Mouse (Mus musculus) embryo, embryonic 11.5 days (tissue): ENCODE measurements around the gene Slc38a9.

Experiments
- DNase-seq: peaks from one replicate; pipeline ENCODE4 v3.0.0-alpha.2; 2012; ENCODE audit warnings: low read depth, low spot score

Gene Slc38a9

DNA sequence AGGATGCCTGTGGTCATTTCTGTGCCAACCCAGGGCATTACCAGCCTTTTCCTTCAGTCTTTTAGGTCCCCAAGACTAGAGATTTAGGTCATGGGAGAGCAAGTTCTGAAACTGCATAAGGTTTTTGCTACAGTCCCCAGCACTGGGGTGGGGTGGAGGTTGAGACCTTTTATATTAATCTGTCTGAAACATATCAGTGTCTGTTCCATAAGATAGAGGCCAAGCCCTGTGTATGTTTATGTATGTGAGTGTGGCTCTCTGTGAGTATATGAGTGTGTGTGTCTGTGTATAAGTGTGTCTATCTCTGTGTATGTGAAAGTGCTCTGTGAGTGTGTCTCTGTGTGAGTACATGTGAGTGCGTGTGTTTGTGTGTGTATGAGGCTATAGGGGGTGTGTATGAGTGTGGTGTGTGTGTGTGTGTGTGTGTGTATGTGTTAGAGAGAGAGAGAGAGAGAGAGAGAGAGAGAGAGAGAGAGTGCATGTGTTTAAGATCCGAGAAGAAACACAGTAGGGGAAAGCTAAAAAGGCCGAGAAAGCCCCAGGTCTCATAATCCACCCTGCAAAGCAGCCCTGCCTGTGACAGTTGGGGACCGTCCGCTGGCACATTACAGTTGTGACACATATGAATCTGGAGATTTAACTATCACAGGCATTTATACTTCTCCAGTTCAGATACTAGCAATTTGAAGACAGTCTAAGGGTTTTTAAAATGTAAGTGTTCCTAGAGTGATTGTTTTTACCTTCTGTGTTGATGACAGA is 85.6 kb downstream of the Slc38a9 start:
- no peak for DNase-seq

DNA sequence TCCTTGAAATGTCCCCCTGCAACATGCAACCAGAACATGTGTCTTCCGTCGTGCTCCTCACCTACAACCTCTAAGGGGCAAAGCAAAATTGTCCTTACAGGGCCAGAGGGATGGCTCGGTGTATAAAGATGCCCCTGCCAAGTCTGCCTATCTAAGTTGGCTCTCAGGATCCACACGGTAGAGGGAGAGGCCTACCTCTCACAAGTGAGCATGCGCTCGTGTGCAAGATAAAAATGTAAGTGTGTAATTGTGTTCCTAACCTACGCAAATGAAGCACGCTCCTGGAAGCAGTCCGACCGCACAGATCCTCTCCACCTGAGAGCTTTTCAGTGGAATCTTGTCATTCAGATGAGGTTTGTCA is 86.1 kb downstream of the Slc38a9 start:
- DNase-seq = no peak

DNA sequence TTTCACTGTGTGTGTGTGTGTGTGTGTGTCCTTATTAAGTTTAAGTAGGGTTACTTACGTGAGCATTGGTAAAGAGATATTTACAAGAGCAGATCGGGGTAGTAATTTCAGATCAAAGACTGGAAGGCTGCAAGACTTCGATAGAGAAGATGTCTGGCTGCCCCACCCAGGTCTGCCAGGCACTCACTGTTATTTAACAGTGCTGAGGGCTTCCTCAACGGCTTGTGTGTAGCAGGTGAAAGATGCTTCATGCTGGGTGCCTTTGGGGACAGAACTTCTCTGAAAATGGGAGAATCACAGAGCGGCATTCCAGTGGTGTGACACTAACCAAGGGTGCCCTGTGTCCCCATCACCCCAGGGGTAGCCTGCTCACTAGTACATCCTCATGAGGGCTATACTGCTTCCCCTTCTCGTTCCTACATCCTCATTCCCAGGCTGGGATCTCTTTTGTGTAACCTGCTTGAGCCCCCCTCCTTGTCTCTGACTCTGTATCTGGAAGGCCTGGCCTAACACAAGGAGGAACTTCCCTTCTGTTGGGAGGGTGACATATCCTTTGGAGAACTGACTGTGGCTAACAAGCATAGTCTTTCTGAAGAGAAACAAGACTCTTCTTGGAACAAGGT is 87.4 kb downstream of the Slc38a9 start:
- no peak for DNase-seq

DNA sequence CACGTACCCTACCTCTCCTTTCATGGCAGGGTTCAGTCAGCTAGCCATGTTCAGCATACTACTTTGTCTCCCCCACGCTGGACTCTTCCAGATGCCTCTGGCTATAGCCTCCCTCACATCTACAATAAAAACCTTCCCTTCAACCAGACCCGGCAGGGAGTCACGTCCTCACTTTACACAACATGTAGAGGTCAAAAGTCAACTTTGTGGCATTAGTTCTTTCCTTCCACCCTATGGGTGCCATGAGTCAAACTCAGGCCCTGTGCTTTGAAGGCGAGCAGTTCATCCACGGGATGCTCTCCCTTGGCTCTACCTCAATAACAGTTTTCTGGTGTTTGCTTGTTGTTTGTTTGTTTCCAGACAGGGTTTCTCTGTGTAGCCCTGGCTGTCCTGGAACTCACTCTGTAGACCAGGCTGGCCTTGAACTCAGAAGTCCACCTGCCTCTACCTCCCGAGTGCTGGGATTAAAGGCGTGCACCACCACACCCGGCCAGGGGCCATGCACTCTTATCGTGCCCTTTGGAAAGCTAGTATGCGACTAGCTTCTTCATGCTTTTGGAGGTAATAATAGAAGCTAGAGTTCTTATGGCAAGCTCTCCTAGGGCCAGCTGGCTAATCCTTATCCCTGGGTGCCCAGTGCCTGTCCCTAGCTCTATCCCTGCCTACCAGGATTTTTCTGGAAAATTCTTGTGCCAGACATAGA is 88.4 kb downstream of the Slc38a9 start:
- DNase-seq = no peak

DNA sequence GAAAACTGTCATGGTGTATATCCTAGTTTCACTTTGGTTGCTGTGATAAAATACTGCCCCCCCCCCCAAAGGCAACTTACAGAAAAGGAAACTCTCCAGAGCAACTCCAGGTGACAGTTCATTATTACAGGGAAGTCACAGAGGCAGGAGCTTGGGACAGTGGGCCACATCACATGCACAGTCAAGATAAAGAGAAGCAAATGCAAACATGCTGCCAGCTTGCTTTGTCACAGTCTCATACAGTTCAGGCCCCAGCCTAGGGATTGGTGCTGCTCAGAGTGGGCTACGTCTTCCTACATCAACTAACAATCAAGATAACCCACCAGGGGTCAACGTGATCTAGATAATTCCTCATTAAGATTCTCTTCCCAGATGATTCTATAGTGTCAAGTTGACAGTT is 89.3 kb downstream of the Slc38a9 start:
- no peak for DNase-seq

DNA sequence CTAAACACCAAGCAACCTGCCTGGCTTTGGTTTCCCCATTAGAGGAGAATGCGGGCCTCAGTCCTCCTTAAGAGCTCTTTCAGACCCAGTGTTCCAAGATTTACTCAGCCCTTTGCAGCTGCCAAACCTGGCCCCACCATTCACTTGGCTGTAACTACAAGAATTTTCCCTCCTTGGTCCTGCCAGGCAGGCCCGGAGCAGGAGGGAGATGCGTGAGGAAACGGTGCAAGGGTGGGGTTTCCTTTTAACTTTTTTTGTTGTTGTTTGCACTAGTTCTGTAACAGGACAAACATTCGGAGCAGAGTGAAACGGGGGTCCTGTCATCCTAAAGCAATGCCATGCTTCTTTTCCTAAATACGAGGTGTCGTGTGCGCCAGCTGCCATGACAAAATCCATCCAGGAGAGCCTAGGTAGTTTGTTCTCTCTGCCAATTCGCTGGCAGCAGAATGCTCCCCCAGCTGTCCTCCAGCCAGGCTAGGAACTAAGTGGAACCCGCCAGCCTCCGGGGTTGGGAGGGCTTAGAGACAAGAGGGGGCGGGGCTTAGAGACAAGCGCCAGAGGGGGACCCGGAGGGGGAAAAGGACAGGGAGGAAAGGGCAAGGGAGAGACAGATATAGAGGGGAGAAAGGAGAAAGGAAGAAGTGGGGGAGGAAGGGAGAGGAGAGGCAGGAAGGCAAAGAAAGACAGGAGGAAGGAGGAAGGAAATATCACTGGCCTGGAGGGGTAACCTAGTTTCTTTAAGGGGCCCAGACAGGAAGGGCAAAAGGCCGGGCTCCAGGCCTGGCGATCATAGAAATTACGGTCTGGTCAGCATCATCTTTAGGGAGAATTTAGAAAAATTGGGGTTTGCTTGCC is 91.1 kb downstream of the Slc38a9 start:
- DNase-seq = no peak

DNA sequence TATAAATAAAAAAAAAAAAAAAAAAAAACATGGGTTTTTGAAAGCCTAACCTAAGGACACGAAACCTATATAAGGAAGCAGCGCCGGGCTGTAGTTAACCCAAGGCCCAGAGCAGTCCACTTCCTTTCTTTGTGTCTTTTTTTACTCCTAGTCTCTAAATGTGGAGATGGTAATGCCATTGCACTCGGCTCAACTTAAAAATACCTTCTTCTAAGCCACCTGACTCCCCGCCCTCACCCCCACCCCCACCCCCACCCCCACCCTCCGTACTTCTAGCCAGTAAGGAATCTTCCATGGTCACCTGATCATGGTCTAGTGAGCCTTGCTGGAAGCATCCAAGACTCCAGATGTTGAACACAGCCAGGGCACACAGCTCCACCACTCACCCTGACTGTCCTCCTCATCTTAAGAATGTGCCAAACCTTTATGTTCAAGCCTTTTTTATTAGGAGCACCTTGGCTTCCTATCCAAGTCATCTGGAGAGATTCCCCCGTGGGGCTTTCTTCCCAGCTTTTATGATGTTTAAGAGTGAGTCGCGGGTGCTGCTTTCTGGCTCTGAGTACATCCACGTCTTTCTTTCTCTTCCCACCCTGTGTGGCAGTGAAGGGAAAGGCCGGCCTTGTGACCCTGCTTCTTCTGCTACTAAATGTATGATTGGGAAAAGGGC is 91.9 kb downstream of the Slc38a9 start:
- DNase-seq = no peak

DNA sequence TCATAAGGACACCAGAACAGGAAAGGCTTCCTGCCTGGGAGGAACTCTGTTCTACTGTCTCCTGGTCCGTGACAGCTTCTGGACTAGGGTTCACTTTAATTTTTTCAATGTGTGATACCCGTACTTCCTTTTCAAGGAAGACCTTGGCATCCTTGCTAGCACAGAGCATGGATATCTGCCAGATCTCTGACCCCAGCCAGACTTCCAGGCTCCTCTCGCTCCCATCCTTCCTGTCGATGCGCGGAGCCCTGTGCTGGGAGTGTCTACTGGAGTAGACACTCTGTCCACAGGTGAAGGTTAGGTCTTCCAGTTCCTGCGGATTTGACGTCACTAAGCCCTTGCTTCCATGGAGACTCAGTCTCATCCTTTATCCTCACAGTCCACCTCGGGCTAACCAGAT is 93.0 kb downstream of the Slc38a9 start:
- DNase-seq = no peak

DNA sequence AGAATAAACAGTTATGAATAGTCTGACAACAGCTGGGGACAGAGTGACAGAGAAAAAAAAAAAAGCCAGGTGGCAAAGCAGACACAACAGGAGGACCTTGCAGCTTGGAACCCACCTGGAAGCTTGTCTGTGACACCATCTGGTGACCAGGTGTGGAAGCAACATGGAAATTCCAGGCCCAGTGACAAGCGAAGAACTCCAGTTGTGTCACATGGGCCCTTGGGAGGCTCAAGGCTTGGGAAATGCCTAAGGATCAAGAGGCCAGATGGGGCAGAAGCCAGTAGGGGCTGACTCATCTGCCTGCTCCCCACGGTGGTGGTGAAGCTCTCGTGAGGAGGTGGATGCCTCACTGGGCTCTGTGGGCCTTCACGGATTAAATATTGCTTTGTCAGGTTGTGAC is 94.3 kb downstream of the Slc38a9 start:
- no peak for DNase-seq

DNA sequence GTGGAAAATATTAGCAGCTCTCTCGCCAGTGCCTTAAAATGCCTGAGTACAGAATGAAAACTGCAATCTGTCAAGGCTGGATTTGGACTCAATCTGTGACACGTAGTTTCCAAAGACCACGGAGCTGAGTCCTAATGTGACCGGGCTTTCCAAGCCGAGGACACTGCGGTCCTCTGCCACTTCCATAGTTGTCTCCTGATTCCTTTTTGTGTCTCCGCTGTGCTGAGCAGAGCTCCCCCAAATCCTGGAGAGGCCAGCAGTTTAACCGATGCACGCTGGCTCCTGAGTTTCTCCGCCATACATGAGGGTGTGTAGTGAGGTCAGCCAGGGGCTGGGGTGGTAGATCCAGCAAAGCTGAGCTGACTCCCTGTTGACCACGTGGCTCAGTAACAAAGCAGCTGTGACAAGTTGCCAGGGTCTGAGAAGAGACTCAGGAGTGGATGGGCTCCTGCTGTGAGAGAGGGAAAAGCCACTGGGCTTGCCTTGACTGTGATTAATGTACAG is 95.0 kb downstream of the Slc38a9 start:
- no peak for DNase-seq

DNA sequence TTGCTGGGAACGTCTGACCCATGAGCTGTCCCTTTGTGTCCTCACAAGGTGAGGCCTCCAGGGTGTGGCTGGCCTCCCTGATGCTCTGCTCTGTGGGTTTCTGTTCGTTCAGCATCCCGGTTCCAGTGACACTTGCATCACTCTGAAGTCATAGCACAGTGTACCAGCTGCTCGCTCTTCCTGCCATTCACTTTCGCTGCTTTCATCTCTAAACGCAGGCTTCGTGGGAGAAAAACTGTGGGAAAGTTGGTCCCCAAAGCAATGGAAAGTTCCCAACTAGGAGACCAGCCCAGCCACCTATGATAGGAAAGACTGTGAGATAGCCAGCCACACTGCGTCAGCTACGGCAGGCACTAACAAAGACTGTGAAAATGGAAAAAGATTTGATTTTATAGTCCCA is 96.8 kb downstream of the Slc38a9 start:
- no peak for DNase-seq

DNA sequence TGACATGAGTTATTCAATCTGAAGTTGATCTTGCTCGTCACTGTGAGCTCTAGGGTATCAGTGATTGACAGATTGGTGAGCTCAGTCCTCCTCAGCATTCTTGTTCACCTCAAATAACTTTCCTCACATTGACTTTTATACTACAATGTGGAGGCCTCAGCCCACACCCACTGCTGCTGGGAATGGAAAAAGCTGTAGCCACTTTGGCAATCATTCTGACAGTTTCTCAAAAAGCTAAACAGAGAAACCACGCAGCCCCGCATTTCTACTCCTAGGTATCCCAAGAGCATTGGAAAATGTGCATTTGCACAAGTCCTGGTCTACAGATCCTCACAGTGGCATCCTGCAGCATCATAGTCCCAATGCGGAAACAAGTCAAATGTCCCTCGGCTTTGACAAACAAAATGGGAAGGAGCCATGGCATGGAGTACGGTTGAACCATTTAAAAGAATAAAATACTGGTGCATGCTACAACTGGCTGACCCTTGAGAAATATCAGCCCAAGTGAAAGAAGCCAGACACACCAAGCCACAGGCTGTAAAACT is 98.1 kb downstream of the Slc38a9 start:
- DNase-seq = no peak

DNA sequence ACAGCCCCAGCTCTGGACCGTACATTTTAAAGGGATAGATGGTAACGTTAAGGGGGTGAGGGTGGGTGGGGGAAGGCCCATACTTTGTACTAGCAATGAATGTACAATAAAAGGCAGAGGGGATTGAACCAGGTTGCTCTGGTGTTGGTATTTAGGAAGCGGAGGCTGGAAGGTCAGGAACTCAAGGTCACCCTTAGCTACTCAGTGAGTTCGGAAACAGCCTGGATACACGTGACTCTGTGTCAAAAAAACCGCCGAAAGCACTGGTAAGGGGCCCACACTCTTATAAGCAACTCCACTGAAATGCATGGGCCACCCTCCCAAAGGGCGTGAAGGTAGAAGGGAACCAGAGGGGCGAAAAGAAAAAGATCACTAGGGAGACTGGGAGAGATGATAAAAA is 98.8 kb downstream of the Slc38a9 start:
- DNase-seq = no peak

DNA sequence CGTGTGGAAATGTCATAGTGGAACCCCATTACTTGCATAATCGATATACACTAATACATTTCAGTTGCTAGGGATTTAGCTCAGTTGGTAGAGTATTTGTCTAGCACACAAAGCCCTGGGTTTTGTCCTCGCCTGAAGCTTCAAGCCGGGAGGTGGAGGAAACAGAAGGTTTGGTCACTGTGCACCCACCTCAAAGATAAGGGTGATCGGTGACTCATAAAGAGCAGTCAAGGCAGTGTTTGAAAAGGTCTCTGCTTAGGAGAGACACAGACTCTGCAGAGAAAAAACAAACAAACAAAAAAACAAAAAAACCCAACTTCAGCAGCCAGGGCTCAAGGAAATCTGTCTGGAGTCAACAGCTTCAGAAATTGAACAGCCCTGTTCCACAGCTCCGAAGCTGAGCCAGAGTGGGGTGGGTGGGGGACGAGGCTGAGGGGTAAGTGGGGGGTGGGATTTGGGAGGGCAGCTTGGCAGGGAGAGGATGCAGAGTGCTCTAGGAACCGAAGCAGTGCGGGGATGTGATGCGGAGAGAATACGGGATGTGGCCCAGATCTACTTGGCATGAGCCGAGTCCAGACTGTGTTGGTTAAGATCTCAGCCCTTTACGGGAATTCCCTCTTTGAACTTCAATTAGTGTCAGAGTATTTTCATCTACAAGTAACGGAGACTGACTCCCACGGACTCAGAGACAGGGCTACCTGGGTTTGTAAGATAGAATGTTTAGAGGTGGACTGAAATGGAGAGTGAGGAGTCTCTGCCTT is 99.4 kb downstream of the Slc38a9 start:
- DNase-seq = no peak

DNA sequence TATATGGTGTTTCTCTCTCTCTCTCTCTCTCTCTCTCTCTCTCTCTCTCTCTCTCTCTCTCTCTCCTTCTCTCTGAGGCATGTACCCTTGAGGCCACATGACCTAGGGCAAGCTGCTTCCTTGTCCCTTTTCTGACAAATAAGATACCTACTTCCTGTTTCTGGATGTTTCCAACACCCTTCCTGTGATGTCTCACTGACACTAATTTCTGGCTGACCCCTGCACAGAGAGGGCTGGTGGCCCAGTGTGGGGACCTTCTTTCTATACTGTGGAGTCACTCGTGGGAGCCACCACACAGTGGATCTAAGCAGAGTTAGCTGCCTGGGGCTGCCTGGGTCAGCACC is 100.0 kb downstream of the Slc38a9 start:
- DNase-seq = no peak

DNA sequence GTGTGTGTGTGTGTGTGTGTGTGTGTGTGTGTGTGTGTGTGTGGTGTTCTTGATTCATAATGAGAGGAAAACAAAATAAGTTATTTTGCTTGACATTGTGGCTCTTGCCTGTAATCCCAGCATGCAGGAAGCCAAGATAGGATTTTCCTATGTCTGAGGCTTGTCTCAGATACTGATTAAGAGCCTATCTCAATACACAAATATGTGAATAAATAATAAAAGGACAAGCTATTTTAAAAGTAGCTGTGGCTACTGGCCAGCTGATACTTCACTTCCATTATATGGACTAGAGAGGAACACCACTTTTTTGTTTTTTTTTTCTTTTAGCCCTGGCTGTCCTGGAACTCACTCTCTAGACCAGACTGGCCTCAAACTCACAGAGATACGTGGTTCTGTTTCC is 101.2 kb downstream of the Slc38a9 start:
- no peak for DNase-seq

DNA sequence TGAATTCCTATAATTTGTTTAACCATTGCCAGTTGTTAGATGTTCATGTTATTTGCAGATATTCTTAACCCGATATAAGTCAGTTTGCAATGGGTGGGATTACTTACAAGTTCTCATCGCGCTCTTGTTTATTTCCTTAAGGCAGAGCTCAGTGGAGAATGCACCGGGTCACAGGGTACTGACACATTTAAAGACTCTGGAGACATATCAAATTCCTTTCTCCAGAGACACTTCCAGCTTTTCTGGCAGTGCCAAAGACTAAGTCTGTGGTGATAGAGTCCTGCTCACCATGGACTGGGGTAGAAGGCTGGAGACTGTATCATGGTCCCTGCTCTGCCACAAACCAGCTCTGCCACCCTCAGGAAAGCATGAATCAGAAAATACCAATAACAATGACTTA is 102.0 kb downstream of the Slc38a9 start:
- DNase-seq = no peak

DNA sequence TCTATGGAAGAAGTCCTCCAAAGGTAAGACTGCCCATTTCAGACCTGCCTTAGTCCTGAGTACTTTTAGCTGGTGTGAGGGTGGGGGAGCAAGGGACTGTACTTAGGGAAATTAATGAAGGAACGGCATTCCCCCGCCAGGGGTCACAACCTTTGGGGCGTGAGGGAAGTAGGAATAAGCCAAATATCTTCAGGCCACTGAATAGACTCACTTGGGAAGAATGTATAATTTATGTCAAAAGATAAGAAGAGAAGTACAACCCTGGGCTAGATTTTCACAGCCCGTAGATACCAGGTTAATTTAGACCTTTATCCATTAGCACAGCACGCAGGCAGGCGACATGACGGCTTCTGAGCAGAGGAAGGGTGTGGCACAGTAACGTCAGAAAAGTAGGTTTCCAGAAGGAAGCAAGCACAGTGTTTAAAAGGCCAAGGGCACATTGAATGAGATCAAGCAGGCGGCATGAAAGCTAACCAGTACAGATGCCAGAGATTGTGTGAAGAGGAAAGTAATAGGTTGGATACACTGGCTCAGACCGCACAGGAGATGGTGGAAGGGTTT is 103.1 kb downstream of the Slc38a9 start:
- no peak for DNase-seq

DNA sequence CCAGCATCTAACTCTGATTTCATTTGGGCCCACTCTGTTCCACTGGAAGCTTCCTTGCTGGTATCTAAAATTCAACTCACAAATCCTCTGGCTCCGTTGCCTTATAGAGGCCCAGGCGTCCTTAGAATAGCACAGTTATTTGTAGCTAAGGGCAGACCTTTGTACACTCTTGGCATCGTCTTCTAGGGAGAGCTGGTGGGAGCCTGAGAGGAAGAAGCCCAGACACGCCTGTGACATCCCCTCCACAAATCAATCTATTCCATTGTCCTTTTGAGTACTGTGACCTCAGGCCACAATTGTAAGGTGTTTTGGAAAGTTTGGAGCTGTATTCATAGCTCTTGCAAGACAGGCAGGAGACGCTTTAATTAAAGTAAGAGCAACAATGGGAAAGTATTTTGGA is 104.0 kb downstream of the Slc38a9 start:
- DNase-seq = no peak

DNA sequence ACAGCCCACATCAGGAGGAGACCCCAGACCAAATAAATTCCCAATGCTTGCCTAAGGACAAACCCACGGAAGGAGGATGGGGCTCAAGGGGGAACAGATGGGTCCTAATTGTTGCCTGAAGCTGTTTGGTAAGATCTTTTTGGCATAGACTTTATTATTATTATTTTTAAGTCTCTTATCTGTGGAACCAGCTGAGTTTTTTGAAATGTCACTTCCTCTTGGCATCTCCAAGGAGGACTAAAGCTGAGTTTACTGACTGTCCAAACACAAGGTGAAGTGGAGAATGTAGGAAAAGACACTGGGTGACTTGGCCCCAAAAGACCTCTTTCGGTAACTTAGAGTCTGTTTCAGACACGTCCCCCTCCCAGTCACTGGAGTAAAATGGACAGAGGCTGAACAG is 105.1 kb downstream of the Slc38a9 start:
- no peak for DNase-seq
